Mouse (Mus musculus) CH12.LX (cell line): ENCODE data around the gene Prss22. TPM values are rescaled to one million over a fixed set of nuclear protein-coding genes. Genes with fewer than 3 reads are reported as not detected.

Source experiments
- DNase-seq: peaks from one replicate; pipeline ENCODE4 v3.0.0-alpha.2; 2013; ENCODE audit errors: extremely low read depth
- H3K27ac ChIP-seq: 2 replicates; pipeline ENCODE4 v1.5.1; 2012; ENCODE audit warnings: low read depth, mild to moderate bottlenecking, control low read depth, moderate library complexity; ENCODE audit not compliant: insufficient read depth
- H3K27me3 ChIP-seq: replicated peaks from 2 replicates; pipeline ENCODE3; 2012; ENCODE audit warnings: inconsistent platforms
- H3K36me3 ChIP-seq, 2 experiments: replicated peaks in 1 of 2; 2 replicates each; pipeline versions ENCODE3 to v1.6.1; 2012; ENCODE audit warnings: inconsistent platforms in 1 of 2, low read length in 1 of 2, mild to moderate bottlenecking in 1 of 2, mixed read lengths in 1 of 2, moderate library complexity in 1 of 2; ENCODE audit not compliant: control insufficient read depth in 1 of 2, insufficient read depth in 1 of 2
- H3K4me1 ChIP-seq, 2 experiments: 2 replicates each; pipeline ENCODE4 v1.6.1; 2012; ENCODE audit warnings: inconsistent platforms in 1 of 2, moderate library complexity in 1 of 2; ENCODE audit not compliant: insufficient read depth in 2 of 2, control insufficient read depth in 1 of 2
- H3K4me2 ChIP-seq: 2 replicates; pipeline ENCODE4 v1.6.1; 2012; ENCODE audit warnings: low read depth, mild to moderate bottlenecking, control low read depth; ENCODE audit not compliant: poor library complexity, insufficient read depth, severe bottlenecking
- H3K4me3 ChIP-seq, 3 experiments: fragments of 150-350 bp in 1 of 3; sonication (generic) in 1 of 3; replicated peaks in 1 of 3; 2 replicates each; pipeline versions ENCODE3 to v1.5.1; 2011 to 2012; ENCODE audit warnings: low read depth in 2 of 3, low read length in 2 of 3, mild to moderate bottlenecking in 2 of 3, moderate library complexity in 2 of 3, control low read depth in 1 of 3, improper control_type of control experiment in 1 of 3, inconsistent platforms in 1 of 3, mixed read lengths in 1 of 3; ENCODE audit not compliant: poor library complexity in 1 of 3
- H3K79me2 ChIP-seq: replicated peaks from 2 replicates; pipeline ENCODE4 v1.6.1; 2012; ENCODE audit warnings: mild to moderate bottlenecking, moderate library complexity; ENCODE audit not compliant: control insufficient read depth, poor library complexity, insufficient read depth, severe bottlenecking; ENCODE audit errors: extremely low read depth
- H3K9ac ChIP-seq: 2 replicates; pipeline ENCODE4 v1.6.1; 2012; ENCODE audit warnings: low read depth, mild to moderate bottlenecking, control low read depth, moderate library complexity; ENCODE audit not compliant: insufficient read depth
- H3K9me3 ChIP-seq: replicated peaks from 2 replicates; pipeline ENCODE3; 2012; ENCODE audit warnings: low read length, inconsistent platforms, mixed read lengths
- CHD1 ChIP-seq: IDR thresholded peaks from 2 replicates; pipeline ENCODE4 v1.6.1; 2012; ENCODE audit warnings: low read depth, low read length, improper control_type of control experiment, inconsistent platforms
- CHD2 ChIP-seq: IDR thresholded peaks from 2 replicates; pipeline ENCODE4 v1.6.1; 2011; ENCODE audit warnings: low read length, improper control_type of control experiment
- CTCF ChIP-seq, 2 experiments: IDR thresholded peaks in 1 of 2; conservative IDR thresholded peaks in 1 of 2; 2 replicates each; pipeline ENCODE4 v1.5.1; 2011 to 2012; ENCODE audit warnings: low read depth in 2 of 2, low read length in 2 of 2, improper control_type of control experiment in 1 of 2, inconsistent platforms in 1 of 2, mild to moderate bottlenecking in 1 of 2, moderate library complexity in 1 of 2
- EP300 ChIP-seq: IDR thresholded peaks from 2 replicates; pipeline ENCODE4 v1.6.1; 2011; ENCODE audit warnings: low read length, improper control_type of control experiment
- ETS1 ChIP-seq: conservative IDR thresholded peaks from 2 replicates; pipeline ENCODE4 v1.6.1; 2012; ENCODE audit warnings: low read depth, mild to moderate bottlenecking, inconsistent platforms, low read length, improper control_type of control experiment, moderate library complexity
- HCFC1 ChIP-seq: IDR thresholded peaks from 2 replicates; pipeline ENCODE4 v1.6.1; 2012; ENCODE audit warnings: low read depth, mild to moderate bottlenecking, inconsistent platforms, low read length, improper control_type of control experiment
- IRF4 ChIP-seq: IDR thresholded peaks from 2 replicates; pipeline ENCODE4 v1.6.1; 2014; ENCODE audit warnings: low read depth, mild to moderate bottlenecking, inconsistent platforms, low read length, improper control_type of control experiment
- JUN ChIP-seq: IDR thresholded peaks from 2 replicates; pipeline ENCODE4 v1.6.1; 2011; ENCODE audit warnings: low read depth, mild to moderate bottlenecking, low read length, improper control_type of control experiment, moderate library complexity; ENCODE audit not compliant: insufficient read depth
- JUND ChIP-seq: conservative IDR thresholded peaks from 2 replicates; pipeline ENCODE4 v1.6.1; 2011; ENCODE audit warnings: low read depth, low read length, improper control_type of control experiment
- MAX ChIP-seq: IDR thresholded peaks from 2 replicates; pipeline ENCODE4 v1.6.1; 2011; ENCODE audit warnings: low read length, improper control_type of control experiment
- MAZ ChIP-seq: IDR thresholded peaks from 2 replicates; pipeline ENCODE4 v1.6.1; 2012; ENCODE audit warnings: low read depth, mild to moderate bottlenecking, inconsistent platforms, low read length, improper control_type of control experiment, moderate library complexity
- MEF2A ChIP-seq: IDR thresholded peaks from 2 replicates; pipeline ENCODE4 v1.6.1; 2014; ENCODE audit warnings: low read depth, mild to moderate bottlenecking, inconsistent platforms, low read length, improper control_type of control experiment, borderline replicate concordance
- MXI1 ChIP-seq: IDR thresholded peaks from 2 replicates; pipeline ENCODE4 v1.6.1; 2011; ENCODE audit warnings: mild to moderate bottlenecking, low read depth, low read length, improper control_type of control experiment
- PAX5 ChIP-seq: IDR thresholded peaks from 2 replicates; pipeline ENCODE4 v1.6.1; 2012; ENCODE audit warnings: low read length, inconsistent platforms, mixed read lengths
- POLR2A ChIP-seq: IDR thresholded peaks from 2 replicates; pipeline ENCODE4 v1.6.1; 2011; ENCODE audit warnings: low read depth, mild to moderate bottlenecking, improper control_type of control experiment, low read length
- RAD21 ChIP-seq: IDR thresholded peaks from 2 replicates; pipeline ENCODE4 v1.6.1; 2011; ENCODE audit warnings: low read depth, mild to moderate bottlenecking, low read length, improper control_type of control experiment, moderate library complexity
- RCOR1 ChIP-seq: conservative IDR thresholded peaks from 2 replicates; pipeline ENCODE4 v1.6.1; 2012; ENCODE audit warnings: low read depth, mild to moderate bottlenecking, inconsistent platforms, low read length, improper control_type of control experiment
- SMC3 ChIP-seq: IDR thresholded peaks from 2 replicates; pipeline ENCODE4 v1.6.1; 2011; ENCODE audit warnings: low read depth, low read length, improper control_type of control experiment
- TCF12 ChIP-seq: IDR thresholded peaks from 2 replicates; pipeline ENCODE4 v1.6.1; 2014; ENCODE audit warnings: low read depth, mild to moderate bottlenecking, inconsistent platforms, low read length, improper control_type of control experiment
- ZNF384 ChIP-seq: IDR thresholded peaks from 2 replicates; pipeline ENCODE4 v1.6.1; 2012; ENCODE audit warnings: low read depth, low read length, improper control_type of control experiment, inconsistent platforms
- dilution Hi-C: fragments of 300-500 bp; cut with MboI; formaldehyde crosslinking; loops from 2 replicates; pipeline ENCODE4 v1.14.3; 2020; ENCODE audit warnings: low sequenced_read_pairs; ENCODE audit not compliant: extremely low pct_unique_long_range_greater_than_20kb, extremely low pct_ligation_motif_present
- in situ Hi-C: fragments of 300-500 bp; cut with MboI; formaldehyde crosslinking; loops from 3 replicates; pipeline ENCODE4 v1.14.3; 2019; ENCODE audit warnings: low sequenced_read_pairs, low pct_ligation_motif_present, low pct_unique_long_range_greater_than_20kb, mixed read lengths
- polyA plus RNA-seq: library from polyadenylated mRNA; unstranded; fragments of >175 nt; gene quantifications from 2 replicates; pipeline ENCODE4 v1.2.1, GENCODE M21; 2012; ENCODE audit warnings: low read depth; ENCODE audit not compliant: insufficient read length
- total RNA-seq, 2 experiments: library from RNA; depleted of rRNA; stranded (reverse); fragments of 300-350 nt in 1 of 2; fragments of >200 nt in 1 of 2; gene quantifications; 2 replicates each; pipeline ENCODE4 v1.2.3; 2012 to 2014

Gene Prss22
- total and polyA plus RNA-seq, 3 experiments, result not detected

- peaks cover 5% of the 10 kb centered on the region for H3K27me3 ChIP-seq
- H3K36me3 ChIP-seq, result no peaks in the 10 kb centered on the region
- no peaks in the 10 kb centered on the region for H3K9me3 ChIP-seq
- 0 out of 2 replicates have a peak within 1 kb of the TSS, but pooled peaks have one; percentile 18 for H3K4me2 ChIP-seq
- no peaks in the 10 kb centered on the region for H3K79me2 ChIP-seq
- peak; percentile 81 for DNase-seq
- H3K4me1 ChIP-seq, result peaks cover 15 to 48% of the 10 kb centered on the region in 2 experiments
- dilution Hi-C loops (no loop called here), in situ Hi-C loops (no loop called here)
- no peak within 1 kb of the TSS for H3K27ac ChIP-seq
- no peak within 1 kb of the TSS for H3K4me3 ChIP-seq
- no peak within 1 kb of the TSS for H3K9ac ChIP-seq
- peak; percentile 34; the same call in 1 of the 2 replicates for TF ChIP-seq JUN
- TF ChIP-seq JUND, result 0 out of 2 replicates have a peak, but pooled peaks have one; percentile 32
- TF ChIP-seq ETS1, result peak; percentile 64
- 0 out of 2 replicates have a peak, but pooled peaks have one; percentile 51 for TF ChIP-seq MXI1
- peak; percentile 49; the same call in 1 of the 2 replicates for TF ChIP-seq TCF12
- peak; percentile 73 for TF ChIP-seq EP300
- TF ChIP-seq ZNF384, result peak; percentile 96
- TF ChIP-seq CHD1, result no peak
- TF ChIP-seq SMC3, result no peak
- TF ChIP-seq IRF4, result peak; percentile 87
These were observed 17.5 kb downstream of the Prss22 start, which contains the start of gene Prss30 for GRCm38 (mm10) chr17:23980297-23980909. Gene Prss30 (minus strand): TSS chr17:23980566.

- in situ Hi-C loops (no loop called here), dilution Hi-C loops (no loop called here)
- no peaks in the 10 kb centered on the region for H3K9me3 ChIP-seq
- no peaks in the 10 kb centered on the region for H3K27me3 ChIP-seq
- no peak for DNase-seq
- no peaks in the 10 kb centered on the region for H3K79me2 ChIP-seq
- peaks cover 15 to 48% of the 10 kb centered on the region in 2 experiments for H3K4me1 ChIP-seq
- no peak overlapping the region for H3K4me3 ChIP-seq
- H3K9ac ChIP-seq, result no peak overlapping the region
- no peak for TF ChIP-seq PAX5
- no peak for TF ChIP-seq EP300
- no peak for TF ChIP-seq MXI1
- no peak for TF ChIP-seq POLR2A
- TF ChIP-seq HCFC1, result no peak
- no peak for TF ChIP-seq CTCF (conservative IDR thresholded peaks at IDR 0.05 in 1 of 2, IDR thresholded peaks at IDR 0.05 in 1 of 2; ENCODE audit: low read depth in 2 of 2, low read length in 2 of 2)
- TF ChIP-seq MAX, result no peak
- no peak for TF ChIP-seq RAD21
- TF ChIP-seq ETS1, result no peak
- no peak for TF ChIP-seq RCOR1
- TF ChIP-seq MAZ, result no peak
- no peak for TF ChIP-seq CHD2
- TF ChIP-seq CHD1, result no peak
- TF ChIP-seq MEF2A, result no peak
- TF ChIP-seq, all 38 proteins: peak for 0
- no peak overlapping the region for H3K4me2 ChIP-seq
- H3K36me3 ChIP-seq, result no peaks in the 10 kb centered on the region
- H3K27ac ChIP-seq, result no peak overlapping the region
These were observed 18.4 kb downstream of the Prss22 start for GRCm38 (mm10) chr17:23979471-23979870.
